7 mouse cellular contexts compared by ENCODE assay signal in the genomic region with DNA sequence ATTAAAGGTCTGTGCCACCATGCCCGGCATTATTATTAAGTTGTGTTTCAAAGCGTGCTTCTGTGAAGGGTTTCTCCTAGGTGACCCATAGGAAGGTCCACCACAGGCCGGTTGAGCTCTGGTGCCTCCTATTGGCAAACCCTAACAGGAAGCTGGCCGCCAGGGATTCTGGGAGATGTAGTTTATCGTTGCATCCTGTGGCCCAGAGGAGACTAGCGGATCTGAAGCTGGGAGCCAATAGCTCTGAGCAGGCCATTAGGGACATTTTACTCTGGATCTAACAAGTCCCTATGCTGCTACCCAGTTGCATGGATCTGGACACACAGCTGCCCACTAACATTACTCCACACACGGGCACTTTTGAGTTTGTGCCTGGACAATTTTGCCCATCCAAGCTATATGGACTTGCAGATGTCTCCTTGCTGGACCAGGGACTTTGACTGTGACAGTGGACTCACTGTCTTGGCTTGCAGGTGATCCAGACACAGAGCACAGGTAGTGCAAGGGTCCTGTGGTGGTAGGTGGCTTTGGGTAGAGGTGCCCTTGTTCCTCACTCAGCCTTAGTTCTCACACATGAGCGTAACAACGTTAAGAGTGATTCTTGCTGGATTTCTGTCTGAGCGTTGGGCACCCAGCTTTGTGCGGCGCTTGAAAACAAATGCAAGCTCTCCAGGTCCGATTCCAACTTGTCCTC. TPM values are rescaled to one million over a fixed set of nuclear protein-coding genes. Genes with fewer than 3 reads are reported as not detected.
DNase-seq lines count a peak whose midpoint lies in the region; TF ChIP-seq lines count a peak whose summit lies in the region.

No protein-coding gene starts in this region.

- peak; percentile 61 for TF ChIP-seq CTCF in left cerebral cortex, adult 2 months (IDR thresholded peaks at IDR 0.05)

- intact Hi-C loops in left cerebral cortex, adult 2 months (cut with DNase I): loop anchor here (1.0 to 10.0 kb wide), 2 partner anchors 131 to 171 kb away; no protein-coding TSS in a partner anchor

- H3K27ac ChIP-seq in left cerebral cortex, adult 2 months: peak overlapping the region; percentile 29; the same call in 1 of the 2 replicates

- DNase-seq in adrenal gland, postnatal 10 days: peak; percentile 77
- DNase-seq in embryo, embryonic 10 days (ENCODE audit: low spot score): peak; percentile 94
- peak; percentile 78 to 84 for DNase-seq in gastrocnemius, adult 8-10 months (ENCODE audit: low spot score in 2 of 2)
- DNase-seq in hindlimb bud, embryonic 11.5 days (ENCODE audit: extremely low spot score, low read depth, low spot score): peak; percentile 77
- DNase-seq in left cerebral cortex, adult 2 months (ENCODE audit: extremely low spot score in 1 of 2, low spot score in 2 of 2): peak; percentile 67 to 75
- DNase-seq in lung, postnatal 36 days: peak; percentile 95
- DNase-seq in right cerebral cortex, adult 2 months (ENCODE audit: low spot score in 2 of 2): peak; percentile 76 to 85

- peak overlapping the region; percentile 30 for H3K4me3 ChIP-seq in left cerebral cortex, adult 2 months

RNA-seq across cellular contexts. Expression of a gene that starts 24.4 kb away (rescaled TPM):
- total RNA-seq in adrenal gland, postnatal 10 days (2021): 100 to 1,000 TPM in 1 of 2 experiments, 10 to 100 TPM in 1; 85.6 to 125 TPM
- total RNA-seq in gastrocnemius, adult 8-10 months (2022): 1 to 10 TPM; 3.0 to 7.9 (median 5.0) TPM
- total RNA-seq in left cerebral cortex, adult 2 months (2021): 100 to 1,000 TPM; 334 to 344 TPM

RNA-seq across cellular contexts. Expression of a gene that starts 29.2 kb away (rescaled TPM):
- total RNA-seq in adrenal gland, postnatal 10 days (2021): 1,000 to 10,000 TPM; 2,913 to 2,936 TPM
- total RNA-seq in gastrocnemius, adult 8-10 months (2022): 100 to 1,000 TPM; 301 to 406 (median 351) TPM
- total RNA-seq in left cerebral cortex, adult 2 months (2021): 1,000 to 10,000 TPM; 2,227 to 2,233 TPM

RNA-seq across cellular contexts. Expression of a gene that starts 40.6 kb away (rescaled TPM):
- total RNA-seq in adrenal gland, postnatal 10 days (2021): 10 to 100 TPM in 1 of 2 experiments, 1 to 10 TPM in 1; 9.4 to 12.7 TPM
- 1 to 10 TPM; 4.4 to 6.8 (median 5.3) TPM for total RNA-seq in gastrocnemius, adult 8-10 months (2022)
- 10 to 100 TPM; 31.5 to 33.2 TPM for total RNA-seq in left cerebral cortex, adult 2 months (2021)

Comparison
In these comparisons a context has a peak if more than half of its experiments do, and no peak if none do; other contexts are left out.
1. Peak in every context shown above with its lines: DNase-seq, H3K4me3 ChIP-seq and H3K27ac ChIP-seq.
2. RNA of a gene that starts 24.4 kb away (total RNA-seq): 334 to 344 TPM in left cerebral cortex, adult 2 months and 85.6 to 125 TPM in adrenal gland, postnatal 10 days; 3.0 to 7.9 TPM in gastrocnemius, adult 8-10 months; every median in the first group is over 4 times any median in the second.
3. RNA of a gene that starts 29.2 kb away (total RNA-seq): 2,913 to 2,936 TPM in adrenal gland, postnatal 10 days and 2,227 to 2,233 TPM in left cerebral cortex, adult 2 months; 301 to 406 TPM in gastrocnemius, adult 8-10 months; every median in the first group is over 4 times any median in the second.